Mouse (Mus musculus): ENCODE data around the gene Rpp38.

GRCm38 (mm10) chr2:3333761-3334160 lies 1.3 kb upstream of the Rpp38 start:
- TF ChIP-seq CTCF (IDR thresholded peaks at IDR 0.05): no peak
- no peak for TF ChIP-seq EP300 (IDR thresholded peaks at IDR 0.05)
